Comparison of ENCODE assay signal across 8 mouse cellular contexts in genomic region chr11:66525371-66526045, GRCm38 (mm10). TPM values are rescaled to one million over a fixed set of nuclear protein-coding genes. Genes with fewer than 3 reads are reported as not detected.
DNase-seq lines count a peak whose midpoint lies in the region; ATAC-seq and TF ChIP-seq lines count a peak whose summit lies in the region.

Gene Shisa6, minus strand, starts transcription at chr11:66525964.

- no peaks in the 10 kb centered on the region for H3K36me3 ChIP-seq in embryonic facial prominence, embryonic 15.5 days
- H3K36me3 ChIP-seq in intestine, embryonic 16.5 days (ENCODE audit: control insufficient read depth, insufficient read depth, low read length) = no peaks in the 10 kb centered on the region
- H3K36me3 ChIP-seq in liver, embryonic 12.5 days = no peaks in the 10 kb centered on the region

- peaks cover 20% of the 10 kb centered on the region for H3K4me1 ChIP-seq in embryonic facial prominence, embryonic 15.5 days
- peaks cover 9% of the 10 kb centered on the region for H3K4me1 ChIP-seq in intestine, embryonic 16.5 days (ENCODE audit: control insufficient read depth, insufficient read depth, low read length)
- H3K4me1 ChIP-seq in liver, embryonic 12.5 days = no peaks in the 10 kb centered on the region

- no peak within 1 kb of the TSS for H3K9ac ChIP-seq in embryonic facial prominence, embryonic 15.5 days
- H3K9ac ChIP-seq in intestine, embryonic 16.5 days (ENCODE audit: low read depth, low read length) = peak within 1 kb of the TSS; percentile 54
- H3K9ac ChIP-seq in liver, embryonic 12.5 days = no peak within 1 kb of the TSS

- DNase-seq in gastrocnemius, adult 2 months = no peak
- DNase-seq in gastrocnemius, postnatal 25 days = no peak
- peak; percentile 27 for DNase-seq in ES-CJ7 (ENCODE audit: low read depth, low spot score)
- DNase-seq in right cerebral cortex, postnatal 25 days = peak; percentile 52
- DNase-seq in natural killer cell, adult 2 months (ENCODE audit: low spot score in 2 of 2) = no peak

- H3K4me3 ChIP-seq in gastrocnemius, adult 2 months = peak within 1 kb of the TSS; percentile 67
- H3K4me3 ChIP-seq in embryonic facial prominence, embryonic 15.5 days (replicated peaks) = peak within 1 kb of the TSS; percentile 51
- peak within 1 kb of the TSS; percentile 60 for H3K4me3 ChIP-seq in intestine, embryonic 16.5 days (ENCODE audit: low read length)
- H3K4me3 ChIP-seq in liver, embryonic 12.5 days = peak within 1 kb of the TSS; percentile 48

- TF ChIP-seq CTCF in gastrocnemius, adult 2 months (IDR thresholded peaks at IDR 0.05) = no peak

- ATAC-seq in embryonic facial prominence, embryonic 15.5 days (ENCODE audit: insufficient number of reproducible peaks, low FRiP score, low TSS enrichment, low read depth) = no peak
- ATAC-seq in intestine, embryonic 16.5 days = peak; percentile 61
- no peak for ATAC-seq in liver, embryonic 12.5 days

- H3K9me3 ChIP-seq in embryonic facial prominence, embryonic 15.5 days (replicated peaks) = no peaks in the 10 kb centered on the region
- H3K9me3 ChIP-seq in intestine, embryonic 16.5 days (ENCODE audit: control insufficient read depth, low read length) = no peaks in the 10 kb centered on the region
- no peaks in the 10 kb centered on the region for H3K9me3 ChIP-seq in liver, embryonic 12.5 days (replicated peaks)

- WGBS in embryonic facial prominence, embryonic 15.5 days = under 1% methylated on average over 86 of the region's 89 CpGs
- 1% methylated on average over 75 of the region's 89 CpGs for WGBS in intestine, embryonic 16.5 days
- 1% methylated on average over 66 of the region's 89 CpGs for WGBS in liver, embryonic 12.5 days (ENCODE audit: insufficient replicate concordance)

- H3K4me2 ChIP-seq in embryonic facial prominence, embryonic 15.5 days (replicated peaks) = peak within 1 kb of the TSS; percentile 89
- H3K4me2 ChIP-seq in intestine, embryonic 16.5 days (ENCODE audit: low read depth, low read length) = peak within 1 kb of the TSS; percentile 97
- peak within 1 kb of the TSS; percentile 62 for H3K4me2 ChIP-seq in liver, embryonic 12.5 days

- intact Hi-C loops in gastrocnemius, adult 2 months (cut with DNase I) = no loop called here

- H3K27ac ChIP-seq in gastrocnemius, adult 2 months = no peak within 1 kb of the TSS
- H3K27ac ChIP-seq in embryonic facial prominence, embryonic 15.5 days (replicated peaks) = no peak within 1 kb of the TSS
- no peak within 1 kb of the TSS for H3K27ac ChIP-seq in intestine, embryonic 16.5 days (ENCODE audit: low read length)
- no peak within 1 kb of the TSS for H3K27ac ChIP-seq in liver, embryonic 12.5 days

- H3K27me3 ChIP-seq in embryonic facial prominence, embryonic 15.5 days = peaks cover 88% of the 10 kb centered on the region
- H3K27me3 ChIP-seq in intestine, embryonic 16.5 days (replicated peaks; ENCODE audit: control insufficient read depth, insufficient read depth, low read length) = peaks cover 60% of the 10 kb centered on the region
- H3K27me3 ChIP-seq in liver, embryonic 12.5 days (replicated peaks) = peaks cover 82% of the 10 kb centered on the region

RNA-seq across cellular contexts. Expression of gene Shisa6, which starts in this region (rescaled TPM):
- under 1 TPM in 1 of 2 experiments, not detected in 1; 0.05 TPM for total RNA-seq in gastrocnemius, adult 2 months (2021)
- under 1 TPM; 0.13 to 0.95 TPM for total RNA-seq in gastrocnemius, postnatal 25 days (2021)
- 0.07 TPM in 2 replicates for polyA plus RNA-seq in embryonic facial prominence, embryonic 15.5 days (2015; fragmentation: Nextera tagmentation; extraction: Ambion mirVana)
- polyA plus RNA-seq in intestine, embryonic 16.5 days (2015; fragmentation: Nextera tagmentation; extraction: Ambion mirVana) = 0.05 and 0.06 TPM in 2 replicates
- polyA plus RNA-seq in liver, embryonic 12.5 days (2016; fragmentation: Nextera tagmentation; extraction: Ambion mirVana) = 0.08 TPM in 1 of 2 replicates, not detected in the other

Comparison
In these comparisons a context has a peak if more than half of its experiments do, and no peak if none do; other contexts are left out.
1. Peak in ATAC-seq, H3K4me3 ChIP-seq, H3K9ac ChIP-seq and H3K4me2 ChIP-seq in intestine, embryonic 16.5 days; RNA of the gene not detected or under 1 TPM.
2. DNase-seq: peak in ES-CJ7 (single experiment) and right cerebral cortex, postnatal 25 days (single experiment); none in gastrocnemius, adult 2 months (single experiment), gastrocnemius, postnatal 25 days (single experiment) and natural killer cell, adult 2 months (0 of 2).
3. Peak in every context shown above with its lines, with median percentiles within 50 percentile points of each other: H3K4me3 ChIP-seq and H3K4me2 ChIP-seq.